Mouse (Mus musculus): ENCODE measurements at regions not wholly inside any gene's neighbourhood (a gene's known extent, or its start where the extent isn't known, plus 50 kb on each side); places are given as distances from the start of the nearest gene placed in this dataset.

GRCm38 (mm10) chr14:105628673-105629072 is 267.9 kb downstream of the Spry2 start:
- no peaks in the 10 kb centered on the region for H3K27me3 ChIP-seq (ENCODE audit: control insufficient read depth in 1 of 2, insufficient read depth in 2 of 2, low read length in 2 of 2)
- H3K4me3 ChIP-seq (ENCODE audit: control insufficient read depth in 1 of 2, insufficient read depth in 1 of 2, low read depth in 2 of 2, low read length in 2 of 2): no peak overlapping the region
- no peaks in the 10 kb centered on the region for H3K9me3 ChIP-seq (replicated peaks; ENCODE audit: insufficient read depth, low read length)
- H3K9ac ChIP-seq (ENCODE audit: control insufficient read depth, low read depth, low read length, poor library complexity, severe bottlenecking): no peak overlapping the region
- TF ChIP-seq MAX (IDR thresholded peaks at IDR 0.05; ENCODE audit: low read length) (no peak), POLR2A (IDR thresholded peaks at IDR 0.05; ENCODE audit: control insufficient read depth in 1 of 2, insufficient read depth in 1 of 2, low read depth in 1 of 2, low read length in 2 of 2, poor library complexity in 1 of 2) (no peak), CTCF (IDR thresholded peaks at IDR 0.05 in 2 of 3, conservative IDR thresholded peaks at IDR 0.05 in 1 of 3; ENCODE audit: control insufficient read depth in 1 of 3, insufficient read depth in 1 of 3, low read depth in 2 of 3, low read length in 3 of 3, poor library complexity in 1 of 3, severe bottlenecking in 1 of 3) (no peak), CHD2 (IDR thresholded peaks at IDR 0.05; ENCODE audit: low read length) (no peak)
- no peaks in the 10 kb centered on the region; a peak in 1 of 4 replicates for H3K36me3 ChIP-seq (ENCODE audit: control insufficient read depth in 1 of 2, insufficient read depth in 2 of 2, low read length in 2 of 2)
- H3K4me1 ChIP-seq (ENCODE audit: control insufficient read depth in 1 of 2, insufficient read depth in 2 of 2, low read length in 2 of 2): peaks cover 0 to 5% of the 10 kb centered on the region in 2 experiments; a peak in 2 of 4 replicates
- no peak overlapping the region for H3K27ac ChIP-seq (ENCODE audit: control insufficient read depth, low read depth, low read length)
- DNase-seq (ENCODE audit: low read depth, low spot score): no peak
- H3K79me2 ChIP-seq (ENCODE audit: control insufficient read depth, insufficient read depth, low read length, poor library complexity): no peaks in the 10 kb centered on the region

- TF ChIP-seq JUND (IDR thresholded peaks at IDR 0.05; ENCODE audit: low read depth, low read length) (no peak), EP300 (IDR thresholded peaks at IDR 0.05; ENCODE audit: low read depth in 1 of 2, low read length in 2 of 2) (no peak), GABPA (IDR thresholded peaks at IDR 0.05; ENCODE audit: low read depth, low read length) (no peak), MAZ (IDR thresholded peaks at IDR 0.05; ENCODE audit: low read depth, low read length) (no peak), SIN3A (IDR thresholded peaks at IDR 0.05; ENCODE audit: low read length) (no peak), USF1 (IDR thresholded peaks at IDR 0.05; ENCODE audit: low read depth, low read length) (no peak), TBP (IDR thresholded peaks at IDR 0.05; ENCODE audit: low read depth, low read length) (no peak), ZKSCAN1 (IDR thresholded peaks at IDR 0.05; ENCODE audit: low read depth, low read length) (no peak), GATA1 (IDR thresholded peaks at IDR 0.05; ENCODE audit: low read depth, low read length) (no peak), POLR2A (IDR thresholded peaks at IDR 0.05; ENCODE audit: control insufficient read depth in 1 of 2, insufficient read depth in 1 of 2, low read depth in 1 of 2, low read length in 2 of 2, poor library complexity in 1 of 2) (no peak), POLR2AphosphoS2 (IDR thresholded peaks at IDR 0.05; ENCODE audit: low read length) (no peak), ZMIZ1 (IDR thresholded peaks at IDR 0.05; ENCODE audit: low read depth, low read length) (no peak), TAL1 (IDR thresholded peaks at IDR 0.05; ENCODE audit: low read length) (no peak), HCFC1 (IDR thresholded peaks at IDR 0.05; ENCODE audit: low read depth, low read length) (no peak), TCF12 (IDR thresholded peaks at IDR 0.05; ENCODE audit: low read depth, low read length) (no peak), UBTF (IDR thresholded peaks at IDR 0.05; ENCODE audit: borderline replicate concordance, insufficient read depth, low read depth, low read length) (no peak), MYB (IDR thresholded peaks at IDR 0.05; ENCODE audit: low read depth, low read length) (no peak), CHD1 (IDR thresholded peaks at IDR 0.05; ENCODE audit: low read depth, low read length) (no peak), KAT2A (conservative IDR thresholded peaks at IDR 0.05; ENCODE audit: low read depth, low read length) (no peak)
- Histone ChIP-seq H3K4me3 (ENCODE audit: control insufficient read depth in 1 of 2, insufficient read depth in 1 of 2, low read depth in 2 of 2, low read length in 2 of 2) (no peak overlapping the region), H3K79me2 (ENCODE audit: control insufficient read depth, insufficient read depth, low read length, poor library complexity) (no peaks in the 10 kb centered on the region), H3K36me3 (ENCODE audit: control insufficient read depth in 1 of 2, insufficient read depth in 2 of 2, low read length in 2 of 2) (no peaks in the 10 kb centered on the region; a peak in 2 of 4 replicates), H3K27me3 (ENCODE audit: control insufficient read depth in 1 of 2, insufficient read depth in 2 of 2, low read length in 2 of 2) (no peaks in the 10 kb centered on the region), H3K4me1 (ENCODE audit: control insufficient read depth in 1 of 2, insufficient read depth in 2 of 2, low read length in 2 of 2) (no peaks in the 10 kb centered on the region; a peak in 1 of 4 replicates), H3K27ac (ENCODE audit: control insufficient read depth, low read depth, low read length) (no peak overlapping the region), H3K9ac (ENCODE audit: control insufficient read depth, low read depth, low read length, poor library complexity, severe bottlenecking) (no peak overlapping the region), H3K9me3 (replicated peaks; ENCODE audit: insufficient read depth, low read length) (no peaks in the 10 kb centered on the region)
- no peak for DNase-seq (ENCODE audit: low read depth, low spot score)
Measured at GRCm38 (mm10) chr14:105624387-105624786, 272.2 kb downstream of the Spry2 start.
